Mouse (Mus musculus) liver, adult 2 months (tissue): Measurements from ENCODE around the gene Mfng.

ENCODE experiments used
- CTCF ChIP-seq: fragments of 200-500 bp; IDR thresholded peaks from 2 replicates; pipeline ENCODE4 v1.5.1; 2011; ENCODE audit warnings: low read depth, low read length, control low read depth
- POLR2A ChIP-seq: fragments of 200-500 bp; IDR thresholded peaks from 2 replicates; pipeline ENCODE4 v1.6.1; 2011; ENCODE audit warnings: low read length, control low read depth; ENCODE audit not compliant: insufficient read depth; ENCODE audit errors: extremely low read depth

DNA sequence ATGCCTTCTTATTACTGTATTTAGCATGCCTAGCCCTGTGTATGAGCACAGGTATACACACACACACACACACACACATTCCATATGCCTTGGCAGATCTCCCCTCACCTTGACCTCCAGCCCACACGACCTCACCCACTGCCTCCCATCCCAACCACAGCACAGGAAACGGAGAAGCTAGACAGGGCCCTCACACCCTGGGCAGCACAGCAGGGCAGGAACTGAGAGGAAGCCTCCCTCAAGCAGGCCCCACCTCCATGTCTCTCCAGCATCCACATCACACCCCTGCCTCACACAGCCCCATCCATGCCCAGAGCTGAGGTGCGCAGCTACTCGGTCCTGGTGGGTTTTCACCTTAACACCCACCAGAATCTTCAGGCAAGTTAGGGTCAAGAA lies 909 bp downstream of the Mfng start:
- TF ChIP-seq POLR2A (no peak), CTCF (no peak)
